Mouse (Mus musculus) heart, postnatal 0 days (tissue): ENCODE data around the gene Itpr1. TPM values are rescaled to one million over a fixed set of nuclear protein-coding genes. Genes with fewer than 3 reads are reported as not detected.

Source experiments
- ATAC-seq: fragments of 200-750 bp; cut with Nextera tagmentation; 2 replicates; pipeline ENCODE4 v1.8.0; 2017; ENCODE audit warnings: low read depth, moderate number of reproducible peaks, moderate library complexity; ENCODE audit not compliant: insufficient read depth
- DNase-seq: peaks from one replicate; pipeline ENCODE4 v3.0.0-alpha.2; 2016; ENCODE audit warnings: low spot score
- H3K27ac ChIP-seq: fragments of 300-500 bp; sonication (generic); 2 replicates; pipeline ENCODE4 v1.5.1; 2014; ENCODE audit warnings: low read depth, mild to moderate bottlenecking
- H3K27me3 ChIP-seq: fragments of 300-500 bp; sonication (generic); 2 replicates; pipeline ENCODE4 v1.6.1; 2014; ENCODE audit warnings: low read length, mixed read lengths; ENCODE audit not compliant: control insufficient read depth, insufficient read depth
- H3K36me3 ChIP-seq: fragments of 300-500 bp; sonication (generic); replicated peaks from 2 replicates; pipeline ENCODE4 v1.6.1; 2014; ENCODE audit warnings: low read length, mixed read lengths; ENCODE audit not compliant: control insufficient read depth, insufficient read depth
- H3K4me1 ChIP-seq: fragments of 300-500 bp; sonication (generic); 2 replicates; pipeline ENCODE4 v1.6.1; 2014; ENCODE audit warnings: antibody characterized with exemption; ENCODE audit not compliant: control insufficient read depth, insufficient read depth
- H3K4me2 ChIP-seq: fragments of 300-500 bp; sonication (generic); 2 replicates; pipeline ENCODE4 v1.6.1; 2014; ENCODE audit warnings: low read depth, mild to moderate bottlenecking, low read length, moderate library complexity
- H3K4me3 ChIP-seq: fragments of 300-500 bp; sonication (generic); 2 replicates; pipeline ENCODE4 v1.5.1; 2014; ENCODE audit warnings: low read depth, low read length
- H3K9ac ChIP-seq: fragments of 300-500 bp; sonication (generic); replicated peaks from 2 replicates; pipeline ENCODE4 v1.6.1; 2014; ENCODE audit warnings: low read depth, low read length, mixed read lengths
- H3K9me3 ChIP-seq: fragments of 300-500 bp; sonication (generic); replicated peaks from 2 replicates; pipeline ENCODE4 v1.6.1; 2016; ENCODE audit warnings: low read length; ENCODE audit not compliant: control insufficient read depth
- CTCF ChIP-seq: IDR thresholded peaks from 2 replicates; pipeline ENCODE4 v1.5.1; 2016; ENCODE audit warnings: antibody characterized with exemption, control low read depth, low read depth
- EP300 ChIP-seq: IDR thresholded peaks from 2 replicates; pipeline ENCODE4 v1.6.1; 2016; ENCODE audit warnings: antibody characterized with exemption, low read depth
- WGBS: fragments of 180-500 bp; shearing (Covaris S2); extraction: QIAGEN DNeasy Blood & Tissue Kit; methylation state at CpG from one replicate; pipeline ENCODE4 v1.1.7; 2014; 5-methylcytosine and 5-hydroxymethylcytosine counted together
- polyA plus RNA-seq: library from polyadenylated mRNA; unstranded; fragments of >200 nt; fragmentation: Nextera tagmentation; extraction: Ambion mirVana; gene quantifications from 2 replicates; pipeline ENCODE4 v1.2.1, GENCODE M21; 2015
- total RNA-seq: library from RNA; depleted of rRNA; stranded (reverse); fragments of >200 nt; gene quantifications from 2 replicates; pipeline ENCODE4 v1.2.3, GENCODE M21; 2014; ENCODE audit warnings: low replicate concordance

Gene Itpr1
- total and polyA plus RNA-seq, 2 experiments from 2014 or later: 7.1 to 22.2 TPM

DNA sequence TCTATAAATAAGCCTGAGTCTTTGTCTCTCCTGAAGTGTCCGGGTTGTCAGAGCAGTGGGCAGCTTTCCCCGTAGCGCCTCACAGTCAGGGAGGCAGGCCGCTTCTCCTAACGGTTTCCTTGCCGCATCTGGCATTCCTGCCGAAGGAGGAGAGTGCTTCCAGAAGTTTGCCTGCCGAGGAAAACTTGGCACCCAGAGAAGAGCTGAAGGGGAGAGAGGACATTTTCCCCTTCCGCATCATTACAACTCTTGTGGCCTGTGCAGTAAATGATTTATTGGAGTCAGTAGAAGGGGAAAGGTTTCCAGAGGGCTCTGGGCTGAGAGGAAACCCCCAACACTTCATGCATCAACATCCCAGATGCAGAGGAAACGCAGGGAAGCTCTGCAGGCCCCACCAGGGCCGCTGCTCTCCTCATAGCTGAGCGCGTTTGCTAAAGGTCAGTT is 22.8 kb downstream of the Itpr1 start:
- DNase-seq: peak; percentile 38
- peaks cover 44% of the 10 kb centered on the region for H3K4me1 ChIP-seq

DNA sequence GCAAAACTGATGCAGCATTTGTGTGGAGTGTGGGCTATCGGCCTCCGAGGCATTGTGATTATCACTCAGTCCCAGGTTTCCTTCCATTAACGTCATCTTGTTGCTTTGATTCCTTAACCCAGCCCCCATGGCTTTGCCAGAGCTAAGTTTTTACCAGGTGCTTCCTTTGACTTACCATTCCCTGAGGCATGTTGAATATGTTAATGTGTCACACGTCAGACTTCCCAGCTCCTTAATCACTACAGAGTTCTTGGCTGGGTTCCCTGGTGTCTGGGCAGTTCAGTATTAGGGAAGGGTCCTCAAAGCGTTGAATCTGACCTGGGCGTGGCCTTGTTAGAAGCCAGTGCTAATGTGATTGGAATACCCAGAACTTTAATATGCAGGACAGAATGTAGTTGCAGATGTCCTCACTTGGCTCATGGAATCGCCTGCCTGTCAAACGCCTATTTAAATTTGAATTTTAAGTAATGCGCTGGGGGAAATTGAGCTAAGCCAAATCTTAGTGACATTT is 23.6 kb downstream of the Itpr1 start:
- 0 out of 2 replicates have a peak overlapping the region, but pooled peaks have one; percentile 17 for H3K4me2 ChIP-seq
- TF ChIP-seq CTCF (no peak), EP300 (peak; percentile 89)
- H3K9ac ChIP-seq: no peak overlapping the region
- H3K27ac ChIP-seq: peak overlapping the region; percentile 84
- 50% methylated on average over 9 of the region's 9 CpGs for WGBS
- H3K9me3 ChIP-seq: no peaks in the 10 kb centered on the region
- H3K36me3 ChIP-seq: peaks cover 9% of the 10 kb centered on the region; the same call in 1 of the 2 replicates
- no peak overlapping the region for H3K4me3 ChIP-seq
- no peaks in the 10 kb centered on the region for H3K27me3 ChIP-seq
- DNase-seq: peak; percentile 64
- H3K4me1 ChIP-seq: peaks cover 45% of the 10 kb centered on the region
- peak; percentile 58; the same call in 1 of the 2 replicates for ATAC-seq

More for the DNA sequence above, 22.8 kb downstream of the Itpr1 start:
- WGBS: 22% methylated on average over 13 of the region's 13 CpGs
- Histone ChIP-seq H3K9me3 (no peaks in the 10 kb centered on the region), H3K9ac (peak overlapping the region; percentile 49; the same call in 1 of the 2 replicates), H3K36me3 (peaks cover 6% of the 10 kb centered on the region; the same call in 1 of the 2 replicates), H3K27me3 (no peaks in the 10 kb centered on the region), H3K4me2 (peak overlapping the region; percentile 17), H3K4me3 (no peak overlapping the region), H3K27ac (peak overlapping the region; percentile 84)
- TF ChIP-seq CTCF (no peak), EP300 (no peak)
- peak; percentile 47 for ATAC-seq

DNA sequence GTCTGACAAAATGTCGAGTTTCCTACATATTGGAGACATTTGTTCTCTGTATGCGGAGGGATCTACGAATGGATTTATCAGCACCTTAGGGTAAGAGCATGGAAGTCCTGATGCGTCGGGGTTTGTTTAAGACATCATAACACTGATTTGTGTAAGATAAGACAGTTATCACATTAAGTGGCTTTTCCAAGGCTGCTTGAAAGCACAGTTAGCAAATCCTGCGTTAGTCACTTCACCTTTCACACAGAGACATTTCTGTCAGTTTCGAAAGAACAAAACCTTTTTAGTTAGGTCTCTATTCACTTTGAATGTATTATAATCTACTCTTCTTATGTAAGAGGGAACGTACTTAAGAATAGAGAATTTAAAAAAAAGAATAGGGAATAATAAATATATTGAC is 24.1 kb downstream of the Itpr1 start:
- ATAC-seq (no peak), DNase-seq (no peak)
- Histone ChIP-seq H3K4me2 (no peak overlapping the region), H3K9ac (no peak overlapping the region), H3K27ac (no peak overlapping the region), H3K4me1 (peaks cover 45% of the 10 kb centered on the region), H3K36me3 (peaks cover 13% of the 10 kb centered on the region; the same call in 1 of the 2 replicates), H3K27me3 (no peaks in the 10 kb centered on the region), H3K4me3 (no peak overlapping the region), H3K9me3 (no peaks in the 10 kb centered on the region)
- 81% methylated on average over 8 of the region's 8 CpGs for WGBS
- TF ChIP-seq CTCF (no peak), EP300 (no peak)

DNA sequence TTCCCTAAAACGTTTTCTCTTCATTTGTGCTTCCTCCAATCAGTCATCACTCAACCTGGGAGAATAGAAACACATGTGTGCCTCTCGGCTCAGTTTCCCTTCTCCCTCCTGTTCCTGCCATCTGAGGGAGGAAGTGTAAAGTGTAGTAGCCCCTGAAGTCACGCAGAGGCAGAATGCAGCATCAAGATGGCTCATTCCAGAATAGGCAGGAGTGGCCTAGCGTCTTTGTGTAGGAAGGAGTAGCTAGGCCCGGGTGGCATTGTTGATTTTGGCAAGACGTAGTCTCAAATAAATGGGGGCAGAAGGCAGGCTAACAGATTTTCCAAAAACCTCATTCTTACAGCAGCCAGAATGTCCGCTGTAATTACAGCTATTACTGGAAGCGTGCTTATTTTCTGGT is 24.7 kb downstream of the Itpr1 start:
- no peak for TF ChIP-seq EP300
- no peak for TF ChIP-seq CTCF
- no peak overlapping the region for H3K27ac ChIP-seq

DNA sequence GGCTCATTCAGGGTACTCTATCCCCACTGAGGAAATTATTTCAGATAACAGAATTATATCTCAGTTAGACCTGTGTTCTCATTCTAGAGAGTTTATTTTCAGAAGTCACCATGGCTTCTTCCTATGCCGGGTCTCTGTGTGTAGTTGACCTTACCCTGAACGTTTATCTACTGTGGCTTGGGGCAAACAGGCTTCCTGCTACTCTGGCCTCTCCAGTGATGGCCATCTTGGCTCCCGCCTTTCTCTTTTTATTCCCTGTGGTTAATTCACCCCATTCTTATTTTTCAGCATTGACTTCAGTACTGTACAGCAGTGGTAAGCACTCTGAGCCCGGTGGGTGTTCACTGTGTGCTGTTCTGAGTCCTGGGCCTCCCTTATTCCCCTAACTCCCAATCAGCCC is 25.1 kb downstream of the Itpr1 start:
- TF ChIP-seq EP300 (no peak), CTCF (no peak)
- no peak overlapping the region for H3K27ac ChIP-seq
- no peak for ATAC-seq

More for the DNA sequence above, 24.7 kb downstream of the Itpr1 start:
- DNase-seq: no peak
- WGBS: 61% methylated on average over 8 of the region's 8 CpGs
- peaks cover 44% of the 10 kb centered on the region for H3K4me1 ChIP-seq
- peaks cover 19% of the 10 kb centered on the region; the same call in 1 of the 2 replicates for H3K36me3 ChIP-seq
- no peak overlapping the region for H3K4me3 ChIP-seq
- ATAC-seq: no peak
- H3K4me2 ChIP-seq: no peak overlapping the region
- H3K9ac ChIP-seq: no peak overlapping the region
- H3K27me3 ChIP-seq: no peaks in the 10 kb centered on the region
- H3K9me3 ChIP-seq: no peaks in the 10 kb centered on the region

DNA sequence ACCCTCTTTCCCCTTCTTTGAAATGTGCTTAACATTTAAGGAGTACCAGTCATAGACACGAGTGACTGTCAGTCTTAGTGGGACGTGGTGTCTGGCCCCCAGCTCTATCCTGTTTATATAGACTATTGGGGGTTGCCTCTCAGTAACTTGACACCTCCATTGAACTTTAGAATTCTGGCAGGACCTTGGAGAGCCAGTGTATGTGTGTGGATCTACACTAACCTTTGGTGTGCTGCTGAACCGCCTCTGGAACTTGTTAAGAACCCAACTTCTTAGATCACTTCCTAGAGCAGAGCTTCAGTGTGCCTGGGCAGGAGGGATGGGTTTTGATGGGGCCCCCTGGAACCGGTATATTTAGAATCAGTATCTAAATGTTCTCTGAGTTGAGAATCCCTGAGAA is 26.2 kb downstream of the Itpr1 start:
- Histone ChIP-seq H3K36me3 (peaks cover 26% of the 10 kb centered on the region; the same call in 1 of the 2 replicates), H3K9me3 (no peaks in the 10 kb centered on the region), H3K4me2 (no peak overlapping the region), H3K27ac (no peak overlapping the region), H3K4me3 (no peak overlapping the region), H3K27me3 (no peaks in the 10 kb centered on the region), H3K4me1 (peaks cover 34% of the 10 kb centered on the region), H3K9ac (no peak overlapping the region)
- DNase-seq: no peak
- ATAC-seq: no peak
- WGBS: 43% methylated on average over 4 of the region's 4 CpGs
- TF ChIP-seq EP300: no peak

More for the DNA sequence above, 25.1 kb downstream of the Itpr1 start:
- WGBS: 69% methylated on average over 4 of the region's 4 CpGs
- DNase-seq: no peak
- H3K27me3 ChIP-seq: no peaks in the 10 kb centered on the region
- H3K4me3 ChIP-seq: no peak overlapping the region
- no peak overlapping the region for H3K9ac ChIP-seq
- H3K36me3 ChIP-seq: peaks cover 24% of the 10 kb centered on the region; the same call in 1 of the 2 replicates
- H3K4me1 ChIP-seq: peaks cover 40% of the 10 kb centered on the region
- no peaks in the 10 kb centered on the region for H3K9me3 ChIP-seq
- no peak overlapping the region for H3K4me2 ChIP-seq
